ENCODE assay signal across 13 mouse cellular contexts in genomic region chr15:24468239-24468638, GRCm38 (mm10).
"Had no signal": no experiment of that assay in that cellular context is flagged by ENCODE, and none has a peak within 500 bp of the region (broad histone marks: within the 10 kb centered on the region; RNA-seq: fewer than 3 reads in every experiment).

No protein-coding gene starts in this region.

- H3K4me3 ChIP-seq: limb, embryonic 10.5 days; liver, embryonic 15.5 days; midbrain, embryonic 10.5 days; neural tube, embryonic 13.5 days had no signal

- H3K27ac ChIP-seq: limb, embryonic 10.5 days; liver, embryonic 15.5 days; midbrain, embryonic 10.5 days; neural tube, embryonic 13.5 days had no signal

- H3K27me3 ChIP-seq: liver, embryonic 15.5 days; neural tube, embryonic 13.5 days had no signal

- DNase-seq: kidney, postnatal 14 days; lung, adult 2 months; lung, postnatal 10 days; lung, postnatal 4 days; retina, postnatal 1 day; right cerebral cortex, postnatal 14 days; thymus, postnatal 36 days had no signal

- H3K9ac ChIP-seq: liver, embryonic 15.5 days; neural tube, embryonic 13.5 days had no signal

- ATAC-seq: midbrain, embryonic 16.5 days had no signal

- H3K4me1 ChIP-seq: limb, embryonic 10.5 days; liver, embryonic 15.5 days; midbrain, embryonic 10.5 days; neural tube, embryonic 13.5 days had no signal

- H3K9me3 ChIP-seq: limb, embryonic 10.5 days; liver, embryonic 15.5 days; midbrain, embryonic 10.5 days; neural tube, embryonic 13.5 days had no signal

- H3K4me2 ChIP-seq: liver, embryonic 11.5 days; liver, embryonic 15.5 days; neural tube, embryonic 13.5 days had no signal

- H3K36me3 ChIP-seq: limb, embryonic 10.5 days; liver, embryonic 15.5 days; midbrain, embryonic 10.5 days; neural tube, embryonic 13.5 days had no signal
